Mouse (Mus musculus) thymus, adult 2 months (tissue): ENCODE data around the gene Nfkb1.

Experiments
- CTCF ChIP-seq: fragments of 200-500 bp; IDR thresholded peaks from 2 replicates; pipeline ENCODE4 v1.5.1; 2012; ENCODE audit warnings: mild to moderate bottlenecking, control low read depth, low read length, moderate library complexity, borderline replicate concordance; ENCODE audit not compliant: control insufficient read depth, poor library complexity, insufficient read depth; ENCODE audit errors: extremely low read depth
- POLR2A ChIP-seq: fragments of 200-500 bp; IDR thresholded peaks from 2 replicates; pipeline ENCODE4 v1.6.1; 2012; ENCODE audit warnings: mild to moderate bottlenecking, low read length, control low read depth, moderate library complexity; ENCODE audit not compliant: control insufficient read depth, poor library complexity, insufficient read depth; ENCODE audit errors: extremely low read depth

GRCm38 (mm10) chr3:135581606-135582117 is 109.7 kb downstream of the Nfkb1 start:
- no peak for TF ChIP-seq CTCF
- no peak for TF ChIP-seq POLR2A
